Mouse (Mus musculus) neural tube, embryonic 11.5 days (tissue): Measurements from ENCODE around the gene Pard3. TPM values are rescaled to one million over a fixed set of nuclear protein-coding genes. Genes with fewer than 3 reads are reported as not detected.
A peak's percentile ranks its signal among the peaks of the same experiment; 100 is the strongest.

Experiments used
- ATAC-seq: fragments of 200-750 bp; cut with Nextera tagmentation; 2 replicates; pipeline ENCODE4 v1.8.0; 2017; ENCODE audit warnings: moderate number of reproducible peaks, mild to moderate bottlenecking, moderate TSS enrichment, moderate library complexity; ENCODE audit not compliant: insufficient read depth, low FRiP score, low TSS enrichment
- DNase-seq: peaks from one replicate; pipeline ENCODE4 v3.0.0-alpha.2; 2015; ENCODE audit warnings: low spot score
- H3K27ac ChIP-seq: fragments of 300-500 bp; sonication (generic); 2 replicates; pipeline ENCODE4 v1.5.1; 2014; ENCODE audit warnings: low read depth, mild to moderate bottlenecking, low read length
- H3K27me3 ChIP-seq: fragments of 300-500 bp; sonication (generic); 2 replicates; pipeline ENCODE4 v1.6.1; 2014; ENCODE audit warnings: mild to moderate bottlenecking, low read length, mixed read lengths; ENCODE audit not compliant: control insufficient read depth, insufficient read depth
- H3K36me3 ChIP-seq: fragments of 300-500 bp; sonication (generic); 2 replicates; pipeline ENCODE4 v1.6.1; 2014; ENCODE audit warnings: mild to moderate bottlenecking, low read length, moderate library complexity, mixed read lengths; ENCODE audit not compliant: control insufficient read depth, insufficient read depth
- H3K4me1 ChIP-seq: fragments of 300-500 bp; sonication (generic); 2 replicates; pipeline ENCODE4 v1.6.1; 2014; ENCODE audit warnings: low read length, mixed read lengths; ENCODE audit not compliant: control insufficient read depth, insufficient read depth
- H3K4me2 ChIP-seq: fragments of 300-500 bp; sonication (generic); 2 replicates; pipeline ENCODE4 v1.6.1; 2014; ENCODE audit warnings: low read depth, mild to moderate bottlenecking, moderate library complexity
- H3K4me3 ChIP-seq: fragments of 300-500 bp; sonication (generic); 2 replicates; pipeline ENCODE4 v1.5.1; 2014; ENCODE audit warnings: low read depth, low read length
- H3K9ac ChIP-seq: fragments of 300-500 bp; sonication (generic); 2 replicates; pipeline ENCODE4 v1.6.1; 2014; ENCODE audit warnings: mild to moderate bottlenecking, low read length
- H3K9me3 ChIP-seq: fragments of 300-500 bp; sonication (generic); 2 replicates; pipeline ENCODE4 v1.6.1; 2016; ENCODE audit warnings: low read length; ENCODE audit not compliant: control insufficient read depth
- WGBS: fragments of 180-500 bp; shearing (Covaris S2); extraction: QIAGEN DNeasy Blood & Tissue Kit; methylation state at CpG from one replicate; pipeline ENCODE4 v1.1.7; 2014; 5-methylcytosine and 5-hydroxymethylcytosine counted together
- polyA plus RNA-seq: library from polyadenylated mRNA; unstranded; fragments of >200 nt; fragmentation: Nextera tagmentation; extraction: Ambion mirVana; gene quantifications from 2 replicates; pipeline ENCODE4 v1.2.1, GENCODE M21; 2014

The Pard3 gene
- polyA plus RNA-seq, 1 experiment from 2014 or later: 37.5 TPM

DNA sequence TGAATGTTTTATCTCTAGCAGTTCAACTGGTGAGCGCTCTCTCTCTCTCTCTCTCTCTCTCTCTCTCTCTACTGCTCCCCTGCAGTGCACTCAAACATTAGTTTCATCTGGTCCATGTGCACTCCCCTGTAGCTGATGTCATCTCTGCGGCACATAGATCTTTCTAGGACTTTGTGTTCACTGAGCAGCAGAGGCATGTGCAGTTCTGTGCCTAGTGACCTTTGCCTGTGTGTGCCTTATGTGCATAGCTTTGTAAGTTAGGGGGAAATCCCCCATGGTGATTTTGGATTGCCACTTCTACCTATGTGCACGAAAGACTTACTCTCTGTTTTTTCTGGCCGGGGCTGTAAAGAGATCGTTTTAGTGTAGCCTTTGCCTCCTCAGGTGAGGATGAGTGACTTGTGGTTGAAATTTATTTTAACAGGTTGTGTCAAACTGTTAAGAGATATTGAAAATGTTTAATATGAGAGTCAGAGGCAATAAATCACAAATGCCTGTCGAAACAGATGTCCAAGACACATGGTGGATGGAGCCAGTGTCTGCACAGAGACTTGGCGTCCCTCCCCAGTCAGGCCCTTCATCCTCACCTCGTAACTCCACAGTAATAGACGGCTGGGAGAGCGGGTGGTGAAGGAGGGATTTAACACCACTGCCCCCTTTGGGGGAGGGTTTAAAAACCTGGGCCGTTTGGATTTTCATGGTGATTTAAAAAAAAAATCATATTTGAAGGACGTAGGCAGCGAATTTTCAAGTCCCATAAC lies 133.0 kb downstream of the Pard3 start:
- no peaks in the 10 kb centered on the region for H3K27me3 ChIP-seq
- WGBS: 56% methylated on average over 13 of the region's 13 CpGs
- DNase-seq (no peak), ATAC-seq (no peak)
- no peak overlapping the region for H3K4me3 ChIP-seq
- no peak overlapping the region for H3K9ac ChIP-seq
- no peak overlapping the region for H3K27ac ChIP-seq
- peaks cover 3% of the 10 kb centered on the region; the same call in 1 of the 2 replicates for H3K4me1 ChIP-seq
- H3K36me3 ChIP-seq: no peaks in the 10 kb centered on the region
- no peaks in the 10 kb centered on the region for H3K9me3 ChIP-seq
- no peak overlapping the region for H3K4me2 ChIP-seq

DNA sequence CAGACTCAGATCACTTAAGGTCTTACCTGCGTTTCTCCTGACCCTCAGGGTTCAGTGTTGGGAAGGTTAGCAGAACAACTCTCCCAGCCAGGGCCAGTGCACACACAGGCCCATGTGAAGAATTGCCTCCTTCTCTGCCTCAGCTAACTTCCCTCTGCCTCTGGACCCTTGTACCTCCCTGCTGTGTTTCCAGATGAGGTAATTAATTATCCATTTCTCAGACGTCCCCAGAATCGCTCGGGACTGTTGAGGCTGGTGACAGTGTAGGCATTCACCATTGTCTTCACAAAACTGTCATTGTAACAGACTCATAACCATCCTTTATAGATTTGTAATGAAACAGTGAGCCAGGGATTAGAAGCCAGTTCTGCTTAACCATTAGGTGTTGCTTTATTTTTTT lies 143.8 kb downstream of the Pard3 start:
- Histone ChIP-seq H3K9ac (no peak overlapping the region), H3K9me3 (no peaks in the 10 kb centered on the region), H3K36me3 (no peaks in the 10 kb centered on the region), H3K4me2 (no peak overlapping the region), H3K27ac (no peak overlapping the region), H3K4me3 (no peak overlapping the region), H3K27me3 (no peaks in the 10 kb centered on the region), H3K4me1 (peaks cover 4% of the 10 kb centered on the region; the same call in 1 of the 2 replicates)
- no peak for DNase-seq
- WGBS: 16% methylated on average over 4 of the region's 4 CpGs
- ATAC-seq: no peak

GRCm38 (mm10) chr8:127210621-127211020 lies 146.9 kb downstream of the Pard3 start:
- Histone ChIP-seq H3K4me2 (no peak overlapping the region), H3K27me3 (no peaks in the 10 kb centered on the region), H3K9ac (no peak overlapping the region), H3K4me3 (no peak overlapping the region), H3K4me1 (peaks cover 7% of the 10 kb centered on the region), H3K27ac (no peak overlapping the region), H3K9me3 (no peaks in the 10 kb centered on the region), H3K36me3 (no peaks in the 10 kb centered on the region)
- DNase-seq: no peak
- 93% methylated on average over 4 of the region's 4 CpGs for WGBS
- no peak for ATAC-seq

- no peak overlapping the region for H3K4me2 ChIP-seq
- WGBS: 81% methylated on average over 8 of the region's 8 CpGs
- H3K27ac ChIP-seq: no peak overlapping the region
- peaks cover 7% of the 10 kb centered on the region for H3K4me1 ChIP-seq
- no peak overlapping the region for H3K4me3 ChIP-seq
- H3K27me3 ChIP-seq: no peaks in the 10 kb centered on the region
- DNase-seq (no peak), ATAC-seq (no peak)
- no peaks in the 10 kb centered on the region for H3K36me3 ChIP-seq
- H3K9ac ChIP-seq: no peak overlapping the region
- no peaks in the 10 kb centered on the region for H3K9me3 ChIP-seq
Observed at GRCm38 (mm10) chr8:127214338-127214737, 150.6 kb downstream of the Pard3 start.

DNA sequence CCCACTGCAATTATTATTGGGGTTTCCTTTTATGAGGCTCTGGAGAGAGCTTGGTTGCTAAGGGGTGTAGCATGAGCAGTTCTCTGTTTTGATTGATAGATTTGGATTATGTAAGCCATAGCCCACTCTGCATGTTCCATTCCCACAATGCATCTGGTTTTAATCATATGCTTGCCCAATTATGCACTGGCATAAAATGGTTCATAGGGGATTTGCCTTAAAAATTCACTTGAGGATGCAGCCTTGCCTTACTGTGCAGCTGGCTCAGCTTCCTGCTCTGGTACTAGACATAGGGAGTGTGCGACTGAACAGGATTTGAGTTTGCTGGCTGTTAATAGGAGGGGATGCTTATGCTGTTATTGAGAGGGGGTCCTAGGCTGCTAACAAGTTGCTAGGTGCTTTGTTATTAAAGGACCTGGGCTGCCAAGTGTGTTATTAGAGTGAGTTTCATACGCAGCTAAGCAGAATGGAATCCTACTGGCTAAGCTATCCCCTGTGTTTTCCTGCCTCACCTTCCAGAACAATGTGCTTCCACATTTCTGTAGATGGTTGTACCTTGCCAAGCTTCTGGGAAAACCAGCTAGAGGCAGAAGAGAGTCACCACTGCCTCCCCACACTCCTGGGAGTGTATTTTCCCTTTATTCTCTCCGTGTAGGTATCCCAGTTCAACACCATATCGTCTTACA lies 151.2 kb downstream of the Pard3 start:
- Histone ChIP-seq H3K4me1 (peaks cover 7% of the 10 kb centered on the region), H3K9ac (no peak overlapping the region), H3K27ac (no peak overlapping the region), H3K27me3 (no peaks in the 10 kb centered on the region), H3K36me3 (no peaks in the 10 kb centered on the region), H3K4me3 (no peak overlapping the region), H3K9me3 (no peaks in the 10 kb centered on the region), H3K4me2 (no peak overlapping the region)
- DNase-seq (no peak), ATAC-seq (peak; percentile 23; the same call in 1 of the 2 replicates)
- 86% methylated on average over 4 of the region's 4 CpGs for whole genome bisulfite sequencing

DNA sequence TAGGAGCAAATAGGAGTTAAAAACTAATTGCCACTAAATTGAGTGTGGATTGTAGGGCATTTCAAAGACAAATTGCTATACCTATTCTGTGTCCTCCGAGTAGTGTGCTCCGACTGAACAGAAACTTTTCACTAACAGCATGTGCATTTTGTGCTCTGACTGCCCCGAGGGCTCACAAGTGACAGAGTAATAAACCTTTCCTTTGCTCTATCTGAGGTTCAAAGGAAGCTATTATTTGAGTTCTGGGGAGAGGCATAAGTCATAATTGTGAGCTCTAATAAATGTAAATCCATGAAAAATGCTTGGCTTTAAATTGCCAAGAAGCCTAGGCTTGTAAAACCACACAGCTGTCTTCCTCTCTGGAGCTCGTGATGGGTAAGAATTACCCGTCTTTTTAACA lies 156.5 kb downstream of the Pard3 start:
- Histone ChIP-seq H3K4me3 (no peak overlapping the region), H3K27me3 (no peaks in the 10 kb centered on the region), H3K4me2 (no peak overlapping the region), H3K9me3 (no peaks in the 10 kb centered on the region), H3K9ac (no peak overlapping the region), H3K27ac (no peak overlapping the region), H3K36me3 (no peaks in the 10 kb centered on the region), H3K4me1 (no peaks in the 10 kb centered on the region; the same call in 1 of the 2 replicates)
- no peak for DNase-seq
- 34% methylated on average over 5 of the region's 5 CpGs for WGBS
- ATAC-seq: no peak

DNA sequence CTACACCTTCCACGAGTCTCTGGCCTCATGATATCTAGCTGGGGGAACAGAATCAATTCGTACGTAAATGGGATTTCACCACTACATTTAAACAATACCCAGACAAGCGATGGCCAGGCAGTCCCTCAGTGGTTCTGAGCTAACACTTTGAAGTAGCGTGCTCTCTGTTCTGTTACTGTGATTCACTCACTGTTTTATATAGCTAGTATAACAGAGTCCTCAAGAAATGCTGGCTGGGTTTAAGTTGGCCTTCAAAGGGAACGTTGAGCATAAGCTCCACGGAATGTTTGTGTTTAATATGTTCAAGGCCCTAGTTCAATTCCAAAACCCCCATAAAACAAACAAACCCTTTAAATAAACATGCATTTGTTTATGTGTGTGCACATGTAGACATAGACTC lies 156.9 kb downstream of the Pard3 start:
- Histone ChIP-seq H3K4me3 (no peak overlapping the region), H3K36me3 (no peaks in the 10 kb centered on the region), H3K9ac (no peak overlapping the region), H3K27me3 (no peaks in the 10 kb centered on the region), H3K4me2 (no peak overlapping the region), H3K4me1 (no peaks in the 10 kb centered on the region), H3K9me3 (no peaks in the 10 kb centered on the region), H3K27ac (no peak overlapping the region)
- ATAC-seq (no peak), DNase-seq (no peak)
- 73% methylated on average over 7 of the region's 7 CpGs for WGBS

- no peak overlapping the region for H3K27ac ChIP-seq
- DNase-seq (no peak), ATAC-seq (no peak)
- H3K4me3 ChIP-seq: no peak overlapping the region
- H3K4me1 ChIP-seq: no peaks in the 10 kb centered on the region
- no peak overlapping the region for H3K4me2 ChIP-seq
- H3K27me3 ChIP-seq: no peaks in the 10 kb centered on the region
- H3K9ac ChIP-seq: no peak overlapping the region
- WGBS: 90% methylated on average over 3 of the region's 3 CpGs
- no peaks in the 10 kb centered on the region for H3K36me3 ChIP-seq
- H3K9me3 ChIP-seq: no peaks in the 10 kb centered on the region
Observed at GRCm38 (mm10) chr8:127222361-127222760, 158.7 kb downstream of the Pard3 start.

DNA sequence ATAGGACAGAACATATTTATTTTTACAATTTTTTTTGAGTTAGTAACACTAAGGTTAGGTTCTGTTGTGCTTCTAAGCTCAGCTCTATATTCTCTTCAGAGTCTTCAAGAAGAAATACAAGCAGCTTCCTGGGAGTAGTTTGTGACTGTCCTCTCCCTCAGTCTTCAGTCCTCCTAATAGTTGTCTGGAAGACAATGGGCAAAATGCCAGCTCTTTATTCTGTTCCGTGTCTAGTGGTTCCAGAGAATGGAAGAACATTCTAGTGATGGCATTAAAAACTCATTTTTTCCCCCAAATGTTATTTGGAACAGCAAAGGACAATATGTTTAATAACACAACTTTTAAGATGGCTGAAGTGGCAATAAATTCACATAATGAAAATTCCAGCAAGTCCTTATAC lies 163.3 kb downstream of the Pard3 start:
- H3K36me3 ChIP-seq: no peaks in the 10 kb centered on the region
- no peak overlapping the region for H3K9ac ChIP-seq
- H3K4me3 ChIP-seq: no peak overlapping the region
- no peaks in the 10 kb centered on the region; the same call in 1 of the 2 replicates for H3K4me1 ChIP-seq
- no peak overlapping the region for H3K4me2 ChIP-seq
- WGBS: 74% methylated on average over 1 of the region's 1 CpGs
- no peaks in the 10 kb centered on the region for H3K27me3 ChIP-seq
- DNase-seq (no peak), ATAC-seq (no peak)
- H3K9me3 ChIP-seq: no peaks in the 10 kb centered on the region
- H3K27ac ChIP-seq: no peak overlapping the region
